Mouse (Mus musculus) liver, postnatal 0 days (tissue): Measurements from ENCODE around the gene Sergef.

Experiments used
- CTCF ChIP-seq: sonication (generic); IDR thresholded peaks from 2 replicates; pipeline ENCODE4 v1.5.1; 2016; ENCODE audit warnings: antibody characterized with exemption, low read depth
- EP300 ChIP-seq: IDR thresholded peaks from 2 replicates; pipeline ENCODE4 v1.6.1; 2016; ENCODE audit warnings: antibody characterized with exemption, low read depth, mild to moderate bottlenecking

DNA sequence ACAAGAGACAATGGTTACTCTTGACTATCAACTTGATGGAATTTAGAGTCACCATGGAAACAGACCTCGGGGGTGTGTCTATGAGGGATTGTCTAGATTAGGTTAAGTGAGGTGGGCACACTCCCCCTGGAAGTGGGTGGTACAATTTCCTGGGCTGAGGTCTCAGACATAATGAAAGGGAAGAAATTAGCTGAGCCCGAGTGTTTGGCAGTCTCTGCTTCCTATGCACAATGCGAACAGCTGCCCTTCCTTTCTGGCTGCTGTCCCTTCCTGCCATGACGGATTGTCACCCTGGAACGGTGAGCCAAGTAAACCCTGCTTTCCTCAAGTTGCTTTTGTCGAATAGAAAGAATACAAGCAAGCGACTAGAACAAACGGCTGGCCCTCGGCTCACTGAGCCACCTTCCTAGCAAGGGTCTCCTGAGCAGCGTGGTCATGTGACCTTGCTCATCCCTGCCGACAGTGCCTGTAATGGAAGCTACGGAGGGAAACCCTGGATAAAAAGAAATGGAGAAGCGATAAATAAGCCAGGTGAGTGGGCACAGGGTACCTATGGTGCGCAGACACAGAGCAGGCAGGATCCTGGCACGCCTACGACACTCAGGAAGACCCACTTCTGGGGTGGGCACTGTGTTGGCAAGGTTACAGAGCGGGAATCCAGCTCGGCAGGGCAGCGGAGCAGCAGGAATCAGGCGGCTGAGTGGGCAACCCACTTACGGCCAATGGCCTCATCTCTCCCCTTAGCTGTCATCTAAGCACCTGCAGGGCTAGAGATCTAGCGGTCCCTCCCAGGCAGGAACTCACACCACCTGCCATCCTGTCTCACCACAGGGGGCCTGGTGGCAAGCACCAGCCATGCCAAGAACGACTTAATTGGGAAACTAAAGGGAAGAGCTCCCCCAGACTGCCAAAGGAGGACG is 130.0 kb downstream of the Sergef start:
- TF ChIP-seq CTCF (no peak), EP300 (no peak)
